Mouse (Mus musculus): Measurements from ENCODE around the gene Zmynd19. TPM values are rescaled to one million over a fixed set of nuclear protein-coding genes. Genes with fewer than 3 reads are reported as not detected.

The Zmynd19 gene
- polyA plus RNA-seq, 1 experiment from 2014 or later, result 7.1 TPM

GRCm38 (mm10) chr2:24996471-24996870 is 46.9 kb downstream of the Zmynd19 start:
- Histone ChIP-seq H3K27ac (replicated peaks) (no peak overlapping the region), H3K36me3 (ENCODE audit: control insufficient read depth, insufficient read depth, low read length) (no peaks in the 10 kb centered on the region), H3K4me3 (ENCODE audit: low read depth, low read length) (no peak overlapping the region), H3K27me3 (ENCODE audit: control insufficient read depth, insufficient read depth, low read length) (no peaks in the 10 kb centered on the region), H3K9me3 (ENCODE audit: control insufficient read depth, low read length) (no peaks in the 10 kb centered on the region), H3K9ac (ENCODE audit: low read length) (no peak overlapping the region), H3K4me1 (replicated peaks; ENCODE audit: control insufficient read depth, insufficient read depth) (no peaks in the 10 kb centered on the region), H3K4me2 (replicated peaks; ENCODE audit: low read depth) (no peak overlapping the region)
- ATAC-seq (ENCODE audit: low FRiP score, low TSS enrichment) (no peak), DNase-seq (ENCODE audit: low spot score) (no peak)
- WGBS, result 85% methylated on average over 2 of the region's 2 CpGs
- no peak for TF ChIP-seq CTCF (IDR thresholded peaks at IDR 0.05; ENCODE audit: low read depth)
- no peak for TF ChIP-seq EP300 (optimal IDR thresholded peaks at IDR 0.05)

DNA sequence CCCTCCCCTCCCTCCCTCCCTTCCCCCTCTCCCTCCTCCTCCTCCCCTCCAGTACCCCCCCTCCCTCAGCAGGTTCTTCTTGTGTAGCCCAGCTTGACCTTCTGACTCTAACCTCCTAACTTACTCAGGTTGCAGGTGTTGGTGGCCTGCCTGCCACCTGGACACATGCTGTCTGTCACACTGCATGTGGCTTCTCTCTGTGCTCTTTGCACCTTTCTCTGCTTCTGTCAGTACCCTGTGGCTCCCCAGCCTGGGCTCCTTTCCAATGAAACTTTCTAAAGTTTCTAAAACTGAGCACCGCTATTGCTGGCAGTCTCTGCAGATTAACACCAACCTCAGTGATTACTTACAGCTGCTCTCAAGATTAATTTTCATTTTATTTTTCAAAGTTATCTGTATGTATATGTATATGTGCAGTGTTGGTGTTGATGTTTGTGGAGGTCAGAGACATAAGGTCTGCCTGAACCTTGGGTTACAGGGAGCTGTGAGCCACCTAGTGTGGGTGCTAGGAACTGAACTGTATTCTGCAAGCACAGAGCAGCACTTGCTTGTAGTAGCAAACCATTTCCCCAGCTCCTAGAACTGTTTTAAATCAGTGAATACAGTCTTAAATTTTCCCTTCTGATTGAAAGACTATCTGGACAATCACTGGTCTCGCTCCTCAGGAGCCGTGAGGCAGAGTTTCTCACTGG is 51.1 kb downstream of the Zmynd19 start:
- no peak overlapping the region for H3K4me2 ChIP-seq (replicated peaks; ENCODE audit: low read depth)
- DNase-seq (ENCODE audit: low spot score) (peak; percentile 61), ATAC-seq (ENCODE audit: low FRiP score, low TSS enrichment) (peak; percentile 56; the same call in 1 of the 2 replicates)
- H3K27me3 ChIP-seq (ENCODE audit: control insufficient read depth, insufficient read depth, low read length), result no peaks in the 10 kb centered on the region
- no peak overlapping the region for H3K9ac ChIP-seq (ENCODE audit: low read length)
- no peaks in the 10 kb centered on the region for H3K4me1 ChIP-seq (replicated peaks; ENCODE audit: control insufficient read depth, insufficient read depth)
- 63% methylated on average over 3 of the region's 3 CpGs for WGBS
- no peak overlapping the region for H3K4me3 ChIP-seq (ENCODE audit: low read depth, low read length)
- H3K36me3 ChIP-seq (ENCODE audit: control insufficient read depth, insufficient read depth, low read length), result no peaks in the 10 kb centered on the region
- no peaks in the 10 kb centered on the region for H3K9me3 ChIP-seq (ENCODE audit: control insufficient read depth, low read length)
- TF ChIP-seq CTCF (IDR thresholded peaks at IDR 0.05; ENCODE audit: low read depth) (peak; percentile 75), EP300 (optimal IDR thresholded peaks at IDR 0.05) (no peak)
- H3K27ac ChIP-seq (replicated peaks), result no peak overlapping the region

DNA sequence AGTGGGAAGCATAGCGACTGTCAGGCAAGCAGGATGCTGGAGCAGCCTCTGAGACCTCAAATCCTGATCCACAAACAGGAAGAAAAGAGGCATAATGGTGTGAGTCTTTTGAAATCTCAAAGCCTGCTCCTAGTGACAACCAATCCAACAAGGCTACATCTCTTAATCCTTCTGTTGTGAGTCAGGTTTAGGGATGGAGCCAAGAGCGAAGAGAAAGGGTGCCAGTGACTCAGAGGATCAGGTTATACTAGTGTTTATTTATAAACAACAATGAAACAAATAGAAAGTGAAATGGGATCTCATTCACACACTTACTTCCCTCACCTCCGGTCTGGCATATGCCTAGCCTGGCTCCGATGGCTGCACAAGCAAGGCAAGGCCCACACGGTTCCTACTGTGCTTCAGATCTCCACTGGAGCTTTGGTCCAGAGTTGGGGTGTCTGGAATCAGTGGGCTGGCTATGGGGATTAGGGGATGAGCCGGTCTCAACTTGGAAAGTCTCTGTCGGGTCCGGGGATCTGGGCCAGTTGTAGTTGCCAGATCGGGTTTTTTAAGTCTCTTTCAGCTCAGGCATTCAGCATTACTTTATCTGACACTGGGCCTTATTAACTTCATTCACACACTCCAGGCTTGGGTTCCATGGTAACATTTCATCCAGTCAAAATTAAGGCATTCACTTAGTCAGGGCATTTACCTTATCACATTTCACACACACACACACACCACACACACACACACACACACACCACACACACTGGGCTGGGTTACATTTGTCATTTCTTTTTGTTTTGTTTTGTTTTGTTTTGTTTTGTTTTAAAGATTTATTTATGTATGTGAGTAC is 54.6 kb downstream of the Zmynd19 start:
- no peaks in the 10 kb centered on the region for H3K27me3 ChIP-seq (ENCODE audit: control insufficient read depth, insufficient read depth, low read length)
- H3K27ac ChIP-seq (replicated peaks), result no peak overlapping the region
- WGBS, result 84% methylated on average over 9 of the region's 9 CpGs
- TF ChIP-seq CTCF (IDR thresholded peaks at IDR 0.05; ENCODE audit: low read depth) (no peak), EP300 (optimal IDR thresholded peaks at IDR 0.05) (no peak)
- H3K4me2 ChIP-seq (replicated peaks; ENCODE audit: low read depth), result no peak overlapping the region
- DNase-seq (ENCODE audit: low spot score) (no peak), ATAC-seq (ENCODE audit: low FRiP score, low TSS enrichment) (no peak)
- H3K9me3 ChIP-seq (ENCODE audit: control insufficient read depth, low read length), result no peaks in the 10 kb centered on the region
- H3K36me3 ChIP-seq (ENCODE audit: control insufficient read depth, insufficient read depth, low read length), result no peaks in the 10 kb centered on the region
- no peak overlapping the region for H3K4me3 ChIP-seq (ENCODE audit: low read depth, low read length)
- H3K9ac ChIP-seq (ENCODE audit: low read length), result no peak overlapping the region
- H3K4me1 ChIP-seq (replicated peaks; ENCODE audit: control insufficient read depth, insufficient read depth), result no peaks in the 10 kb centered on the region

DNA sequence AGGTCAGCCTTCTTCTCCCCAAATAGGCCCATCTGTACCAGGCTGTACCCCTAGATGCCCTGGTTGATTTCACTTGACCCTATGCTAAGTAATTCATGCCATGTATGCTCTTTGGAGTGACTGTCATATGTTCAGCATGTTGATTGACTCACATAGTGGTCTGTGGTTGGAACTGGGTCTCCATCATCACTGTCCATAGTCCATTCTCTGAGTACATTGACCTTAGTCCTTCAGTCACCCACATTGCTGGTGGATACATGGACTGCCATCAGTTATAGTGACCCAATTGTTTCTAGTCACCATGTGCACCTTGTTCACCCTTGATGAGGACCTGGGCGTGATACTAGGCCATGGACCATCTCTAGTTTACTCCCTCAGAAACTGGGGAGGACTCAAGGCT is 57.2 kb downstream of the Zmynd19 start:
- ATAC-seq (ENCODE audit: low FRiP score, low TSS enrichment), result no peak
- Histone ChIP-seq H3K27ac (replicated peaks) (no peak overlapping the region), H3K36me3 (ENCODE audit: control insufficient read depth, insufficient read depth, low read length) (no peaks in the 10 kb centered on the region; the same call in 1 of the 2 replicates), H3K9me3 (ENCODE audit: control insufficient read depth, low read length) (no peaks in the 10 kb centered on the region), H3K4me3 (ENCODE audit: low read depth, low read length) (no peak overlapping the region), H3K9ac (ENCODE audit: low read length) (no peak overlapping the region), H3K27me3 (ENCODE audit: control insufficient read depth, insufficient read depth, low read length) (no peaks in the 10 kb centered on the region), H3K4me1 (replicated peaks; ENCODE audit: control insufficient read depth, insufficient read depth) (no peaks in the 10 kb centered on the region), H3K4me2 (replicated peaks; ENCODE audit: low read depth) (no peak overlapping the region)
- 83% methylated on average over 1 of the region's 1 CpGs for WGBS
- no peak for DNase-seq (ENCODE audit: low spot score)
- no peak for TF ChIP-seq CTCF (IDR thresholded peaks at IDR 0.05; ENCODE audit: low read depth)
- no peak for TF ChIP-seq EP300 (optimal IDR thresholded peaks at IDR 0.05)

- Histone ChIP-seq H3K36me3 (ENCODE audit: control insufficient read depth, insufficient read depth, low read length) (no peaks in the 10 kb centered on the region; the same call in 1 of the 2 replicates), H3K27ac (replicated peaks) (no peak overlapping the region), H3K4me1 (replicated peaks; ENCODE audit: control insufficient read depth, insufficient read depth) (no peaks in the 10 kb centered on the region), H3K4me3 (ENCODE audit: low read depth, low read length) (no peak overlapping the region), H3K9me3 (ENCODE audit: control insufficient read depth, low read length) (no peaks in the 10 kb centered on the region), H3K27me3 (ENCODE audit: control insufficient read depth, insufficient read depth, low read length) (no peaks in the 10 kb centered on the region), H3K9ac (ENCODE audit: low read length) (no peak overlapping the region), H3K4me2 (replicated peaks; ENCODE audit: low read depth) (no peak overlapping the region)
- ATAC-seq (ENCODE audit: low FRiP score, low TSS enrichment) (no peak), DNase-seq (ENCODE audit: low spot score) (no peak)
- TF ChIP-seq CTCF (IDR thresholded peaks at IDR 0.05; ENCODE audit: low read depth), result peak; percentile 36; the same call in 1 of the 2 replicates
- TF ChIP-seq EP300 (optimal IDR thresholded peaks at IDR 0.05), result no peak
Measured at GRCm38 (mm10) chr2:25008250-25008649, 58.7 kb downstream of the Zmynd19 start.

Small RNA genes within 50 kb of the gene (microRNA-seq; reads per million reads assigned to microRNA genes)
- not detected for gene Gm22875

Other genes starting within 250 kb of the Zmynd19 start
- gene Cacna1b, start 186.6 kb upstream of the Zmynd19 start, polyA plus RNA-seq (2015; fragmentation: Nextera tagmentation; extraction: Ambion mirVana), result 0.74 and 0.87 TPM in 2 replicates
- gene Ehmt1, start 30.2 kb upstream of the Zmynd19 start, polyA plus RNA-seq (2015; fragmentation: Nextera tagmentation; extraction: Ambion mirVana), result 23.1 and 27.5 TPM in 2 replicates
- gene Arrdc1, start 14.5 kb upstream of the Zmynd19 start, polyA plus RNA-seq (2015; fragmentation: Nextera tagmentation; extraction: Ambion mirVana), result 94.7 and 105 TPM in 2 replicates
- 12.1 TPM in 2 replicates for gene Dph7, start 12.6 kb downstream of the Zmynd19 start, polyA plus RNA-seq (2015; fragmentation: Nextera tagmentation; extraction: Ambion mirVana)
- gene Mrpl41, start 25.3 kb downstream of the Zmynd19 start, polyA plus RNA-seq (2015; fragmentation: Nextera tagmentation; extraction: Ambion mirVana), result 121 and 122 TPM in 2 replicates
- gene Pnpla7, start 26.2 kb downstream of the Zmynd19 start, polyA plus RNA-seq (2015; fragmentation: Nextera tagmentation; extraction: Ambion mirVana), result 4.2 and 4.3 TPM in 2 replicates
- gene Nsmf, start 104.6 kb downstream of the Zmynd19 start, polyA plus RNA-seq (2015; fragmentation: Nextera tagmentation; extraction: Ambion mirVana), result 23.5 and 30.2 TPM in 2 replicates
- gene Entpd8, start 130.5 kb downstream of the Zmynd19 start, polyA plus RNA-seq (2015; fragmentation: Nextera tagmentation; extraction: Ambion mirVana), result 3.3 TPM in 2 replicates
- 4.0 and 4.4 TPM in 2 replicates for gene Noxa1, start 145.4 kb downstream of the Zmynd19 start, polyA plus RNA-seq (2015; fragmentation: Nextera tagmentation; extraction: Ambion mirVana)
- 25.3 and 25.6 TPM in 2 replicates for gene Nrarp, start 231.0 kb downstream of the Zmynd19 start, polyA plus RNA-seq (2015; fragmentation: Nextera tagmentation; extraction: Ambion mirVana)
- 13.1 and 13.7 TPM in 2 replicates for gene Tor4a, start 247.1 kb downstream of the Zmynd19 start, polyA plus RNA-seq (2015; fragmentation: Nextera tagmentation; extraction: Ambion mirVana)

Data from stomach, postnatal 0 days (tissue).